Mouse (Mus musculus) cortical plate, adult 2 months (tissue): ENCODE results near the gene Ppp2r5d.

Experiments used
- CTCF ChIP-seq: fragments of 200-500 bp; IDR thresholded peaks from 2 replicates; pipeline ENCODE4 v1.5.1; 2011; ENCODE audit warnings: mild to moderate bottlenecking, control low read depth, low read length; ENCODE audit not compliant: insufficient read depth; ENCODE audit errors: extremely low read depth
- POLR2A ChIP-seq: fragments of 200-500 bp; IDR thresholded peaks from 2 replicates; pipeline ENCODE4 v1.6.1; 2011; ENCODE audit warnings: mild to moderate bottlenecking, low read length, control low read depth; ENCODE audit not compliant: insufficient read depth; ENCODE audit errors: extremely low read depth

DNA sequence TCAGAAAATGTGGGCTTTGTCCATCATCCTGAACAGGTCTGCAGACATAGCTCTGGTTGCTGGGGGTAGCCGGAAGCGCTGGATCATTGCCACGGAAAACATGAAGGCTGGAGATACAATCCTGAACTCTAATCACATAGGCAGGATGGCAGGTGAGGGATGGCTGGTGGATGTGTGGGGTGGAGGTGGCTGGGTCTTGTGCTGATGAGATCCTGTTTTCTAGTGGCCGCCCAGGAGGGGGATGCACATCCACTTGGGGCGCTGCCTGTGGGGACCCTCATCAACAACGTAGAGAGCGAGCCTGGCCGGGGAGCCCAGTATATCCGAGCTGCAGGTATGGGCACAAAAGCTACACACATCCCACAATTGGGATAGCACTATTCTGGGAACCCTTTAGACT, 56.5 kb downstream of the Ppp2r5d start:
- TF ChIP-seq CTCF (no peak), POLR2A (no peak)
